Mouse (Mus musculus) v-Abl transformed pro-B cells (cell line): ENCODE measurements around the gene 0610010K14Rik.

ENCODE experiments used
- in situ Hi-C, 2 experiments: fragments of 400-800 bp; cut with MboI; formaldehyde crosslinking; loops; one replicate each; pipeline ENCODE4 v1.15.1; 2025; ENCODE audit not compliant: unreplicated experiment in 2 of 2

Gene 0610010K14Rik

DNA sequence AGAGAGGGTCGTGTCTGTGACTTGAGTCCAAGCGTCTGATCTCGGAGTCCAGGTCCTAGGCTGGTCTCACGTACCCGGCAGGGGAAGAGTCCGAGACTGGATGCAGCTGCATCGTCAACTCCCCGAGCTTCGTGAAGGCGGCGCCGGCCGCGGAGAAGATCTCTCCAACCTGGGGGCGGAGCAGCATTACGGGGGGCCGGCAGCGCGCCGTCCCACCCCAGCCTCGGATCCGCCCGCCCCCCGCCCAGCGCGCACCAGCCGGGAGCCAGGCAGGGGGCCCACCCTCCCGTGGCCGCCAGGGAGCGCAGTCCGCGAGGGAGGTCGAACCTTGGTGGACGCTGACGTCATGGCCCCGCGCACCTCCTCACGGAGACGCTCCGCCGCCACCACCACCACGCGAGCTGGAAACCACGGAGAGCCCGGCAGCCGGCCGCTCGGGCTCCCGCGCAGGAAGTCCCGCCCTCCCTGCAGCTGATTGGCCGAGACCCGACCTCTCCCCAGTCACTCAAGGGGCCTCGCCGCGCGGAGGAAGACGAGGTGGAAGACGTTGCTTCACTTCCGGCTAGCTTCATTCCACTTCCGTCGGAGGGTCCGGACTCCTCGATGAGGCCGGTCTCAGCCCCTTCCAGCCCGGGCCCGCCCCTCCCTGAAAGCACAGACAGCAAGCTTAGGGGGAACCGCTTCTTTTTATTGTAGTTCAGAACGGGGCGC is at the start of gene 0610010K14Rik:
0610010K14Rik (minus strand) TSS at position 458 of the 711 bp plus-strand sequence.
- in situ Hi-C loops, result loop anchor here (25.0 kb wide), 3 partner anchors 275 to 525 kb away; partner anchors contain the start of genes Gltpd2 (in 2 of the 2), Tm4sf5 (in 2 of the 2), Vmo1 (in 2 of the 2) and 4930544D05Rik (in 1 of the 2)

DNA sequence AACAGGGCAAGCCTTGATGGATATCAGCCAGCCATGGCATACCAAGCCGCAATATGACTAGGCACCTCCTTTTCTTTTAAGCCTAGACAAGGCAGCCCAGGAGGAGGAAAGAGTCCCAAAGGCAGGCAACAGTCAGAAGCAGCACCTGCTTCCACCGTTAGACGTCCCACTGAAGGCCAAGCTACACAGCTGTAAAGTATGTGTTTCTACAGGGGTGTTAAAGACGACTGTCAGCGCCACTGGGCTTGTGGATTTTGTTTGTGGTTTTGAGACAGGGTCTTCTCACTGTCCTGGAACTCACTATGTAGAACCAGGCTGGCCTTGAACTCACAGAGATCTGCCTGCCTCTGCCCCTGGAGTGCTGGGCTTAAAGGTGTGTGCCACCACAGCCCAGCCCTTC is 48.0 kb upstream of the 0610010K14Rik start:
- in situ Hi-C loops, result no loop called here

GRCm38 (mm10) chr11:70284757-70285156 is 47.0 kb upstream of the 0610010K14Rik start:
- in situ Hi-C loops, result no loop called here

GRCm38 (mm10) chr11:70283666-70284065 is 46.0 kb upstream of the 0610010K14Rik start:
- in situ Hi-C loops, result no loop called here

- in situ Hi-C loops, result no loop called here
These were observed 42.7 kb upstream of the 0610010K14Rik start for GRCm38 (mm10) chr11:70280441-70280840.

- in situ Hi-C loops, result no loop called here
These were observed 41.2 kb upstream of the 0610010K14Rik start for GRCm38 (mm10) chr11:70278961-70279360.

DNA sequence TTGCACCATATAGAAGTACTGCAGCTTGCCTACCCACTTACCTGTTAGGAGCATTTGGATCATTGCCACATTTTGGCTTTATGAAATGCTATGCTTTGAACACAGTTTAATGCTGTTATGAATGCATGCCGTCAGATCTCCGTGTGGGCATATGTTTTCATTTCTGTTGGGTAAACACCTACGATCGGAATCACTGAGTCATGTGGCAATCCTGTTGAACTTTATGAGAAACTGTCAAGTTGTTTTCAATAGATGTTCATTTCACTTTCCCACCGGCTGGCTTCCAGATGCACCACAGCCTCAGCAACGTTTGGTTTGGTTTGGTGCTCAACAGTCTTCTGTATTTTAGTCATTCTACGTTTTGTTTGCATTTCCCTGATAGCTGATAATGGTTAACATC is 33.9 kb upstream of the 0610010K14Rik start:
- in situ Hi-C loops, result no loop called here

GRCm38 (mm10) chr11:70266405-70266804 is 28.7 kb upstream of the 0610010K14Rik start:
- in situ Hi-C loops, result no loop called here

GRCm38 (mm10) chr11:70265819-70266218 is 28.1 kb upstream of the 0610010K14Rik start:
- in situ Hi-C loops, result no loop called here

- in situ Hi-C loops, result no loop called here
These were observed 27.5 kb upstream of the 0610010K14Rik start for GRCm38 (mm10) chr11:70265252-70265651.

DNA sequence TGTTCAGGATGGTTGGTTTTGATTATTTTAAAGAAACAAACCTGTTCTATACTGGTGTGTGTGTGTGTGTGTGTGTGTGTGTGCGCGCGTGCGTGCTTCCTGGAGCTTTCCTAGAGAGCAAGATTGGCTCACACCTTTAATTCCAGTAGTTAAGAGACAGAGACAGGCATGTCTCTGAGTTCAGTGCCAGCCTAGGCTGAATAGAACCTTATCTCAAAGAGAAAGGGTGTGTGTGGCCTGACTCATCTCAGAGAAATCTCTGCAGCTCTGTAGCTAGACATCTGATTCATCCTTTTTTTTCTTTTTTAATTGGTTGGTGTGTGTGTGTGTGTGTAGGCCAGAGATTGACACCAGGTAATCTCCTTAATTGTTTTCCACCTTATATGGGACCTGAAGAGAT is 21.3 kb upstream of the 0610010K14Rik start:
- in situ Hi-C loops, result no loop called here

- in situ Hi-C loops, result no loop called here
These were observed 17.3 kb upstream of the 0610010K14Rik start, which contains the start of gene Alox12 for GRCm38 (mm10) chr11:70254931-70255531. TSS of gene Alox12 (minus strand) at chr11:70255353.

DNA sequence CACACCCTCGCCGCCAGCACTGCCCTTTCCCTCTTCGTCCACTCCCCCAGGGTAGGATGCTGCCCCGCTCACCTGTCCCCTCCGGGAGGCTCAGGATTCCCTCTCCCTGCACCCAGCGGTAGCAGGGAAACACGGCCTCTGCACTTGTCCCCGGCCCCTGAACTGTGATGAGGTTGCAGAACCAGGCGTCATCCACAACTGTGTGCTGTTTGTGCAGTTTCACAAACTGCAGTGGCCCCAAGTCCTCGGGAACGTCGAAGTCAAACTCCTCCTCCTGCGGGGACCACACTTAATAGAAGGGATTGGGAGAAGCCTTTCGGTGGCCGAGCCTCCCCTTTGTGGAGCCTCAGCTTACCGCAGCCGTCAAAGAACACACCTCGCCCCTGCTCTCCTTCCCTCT is 16.6 kb upstream of the 0610010K14Rik start:
- in situ Hi-C loops, result no loop called here

- in situ Hi-C loops, result no loop called here
These were observed 14.1 kb upstream of the 0610010K14Rik start for GRCm38 (mm10) chr11:70251853-70252252.

- in situ Hi-C loops, result no loop called here
These were observed 12.4 kb upstream of the 0610010K14Rik start for GRCm38 (mm10) chr11:70250150-70250549.

DNA sequence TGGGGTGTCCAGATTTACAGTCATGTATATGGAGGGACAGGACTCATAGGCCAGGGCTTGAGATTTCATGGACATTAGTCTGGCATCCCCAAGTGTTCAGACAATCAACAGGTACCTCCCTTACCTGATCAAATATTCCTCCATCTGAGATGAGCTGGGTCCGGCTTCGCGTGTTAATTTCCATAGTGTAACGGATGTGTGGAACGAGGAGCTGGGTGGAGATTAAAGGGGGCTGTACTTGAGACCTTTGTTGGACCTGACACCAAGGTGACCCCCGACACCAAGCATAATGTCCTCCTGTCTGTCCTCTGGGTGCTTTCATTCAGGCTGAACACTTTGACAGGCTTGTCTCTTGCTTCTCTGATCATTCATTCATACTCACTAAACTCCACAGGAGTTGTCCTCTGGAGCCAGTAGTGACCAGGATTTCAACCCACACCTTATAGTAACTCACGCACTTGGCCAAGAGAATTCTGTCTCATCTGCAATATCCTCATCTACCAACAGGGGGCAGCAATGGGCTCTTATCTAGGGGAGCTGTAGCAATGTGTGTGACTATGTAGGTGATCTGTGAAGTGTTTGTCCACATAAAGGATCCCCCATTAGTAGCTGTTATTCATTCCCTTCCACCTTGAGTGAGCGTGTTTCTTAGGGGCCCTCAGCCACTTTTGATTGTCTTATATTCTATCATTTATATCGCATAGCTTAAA is 9.6 kb upstream of the 0610010K14Rik start:
- in situ Hi-C loops, result loop anchor here (5.0 to 25.0 kb wide), 4 partner anchors 60 to 515 kb away; partner anchors contain the start of genes Gltpd2 (in 2 of the 2), Tm4sf5 (in 2 of the 2), Vmo1 (in 2 of the 2) and 4930544D05Rik (in 1 of the 2)

DNA sequence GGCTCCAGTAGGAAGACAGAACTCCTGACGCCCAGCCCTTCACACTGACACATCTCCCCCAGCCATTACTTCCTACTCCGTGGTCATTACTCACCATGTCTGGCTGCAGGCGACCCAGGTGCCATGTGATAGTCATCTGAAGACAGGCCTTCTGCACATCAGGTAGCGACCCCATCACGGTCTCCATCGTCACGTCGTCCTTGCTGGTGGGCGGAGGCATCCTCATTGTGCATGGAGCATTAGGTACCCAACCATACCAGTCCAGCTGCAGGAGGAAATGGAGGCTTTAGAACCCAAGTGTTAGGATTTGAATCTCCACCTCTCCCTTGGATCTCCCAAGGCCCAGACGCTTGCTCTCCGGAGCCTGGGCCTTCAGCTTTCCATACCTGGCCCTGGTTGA is 4.9 kb upstream of the 0610010K14Rik start:
- in situ Hi-C loops, result loop anchor here (25.0 kb wide), 3 partner anchors 270 to 520 kb away; partner anchors contain the start of genes Gltpd2 (in 2 of the 2), Tm4sf5 (in 2 of the 2), Vmo1 (in 2 of the 2) and 4930544D05Rik (in 1 of the 2)

DNA sequence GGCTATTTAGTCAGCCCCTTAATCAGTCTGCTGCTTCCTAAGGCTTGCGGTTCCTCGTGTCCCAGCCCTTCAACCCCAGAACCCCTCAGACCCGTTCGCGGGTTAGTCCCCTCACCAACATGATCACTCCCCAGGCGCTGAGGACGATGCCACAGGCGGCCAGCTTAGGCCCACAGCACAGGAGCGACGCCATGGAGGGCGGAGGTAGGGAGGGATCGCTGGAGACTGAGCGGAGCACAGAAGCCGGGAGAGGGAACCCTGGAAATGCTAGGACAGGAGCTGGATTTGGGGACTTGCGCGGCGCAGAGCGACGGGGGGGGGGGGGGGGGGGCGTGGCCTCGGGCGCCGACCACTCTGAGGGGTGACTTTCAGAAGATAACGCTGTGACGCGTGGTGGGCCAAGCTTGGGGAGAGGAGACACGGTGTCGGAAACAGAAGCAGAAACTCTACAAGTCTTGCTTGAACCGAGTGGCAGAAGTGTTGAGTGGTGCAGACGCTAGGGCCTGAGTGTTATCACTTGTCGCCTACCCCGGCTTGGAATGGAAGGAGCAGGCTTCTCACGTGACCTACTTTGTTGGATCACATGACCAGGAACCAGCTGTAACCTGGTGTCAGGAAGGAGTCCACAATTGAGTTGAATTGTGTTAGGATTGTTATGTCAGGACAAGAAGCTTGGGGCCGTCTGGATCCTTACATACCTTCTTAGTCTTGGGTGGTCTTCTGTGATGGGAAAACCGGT is 2.0 kb upstream of the 0610010K14Rik start, which contains the start of the genes Gm21988 and Rnasek:
Gm21988 (minus strand) TSS at position 290 of the 739 bp plus-strand sequence.
Rnasek (minus strand) TSS at position 302 of the 739 bp plus-strand sequence.
- in situ Hi-C loops, result loop anchor here (25.0 kb wide), 3 partner anchors 273 to 523 kb away; partner anchors contain the start of genes Gltpd2 (in 2 of the 2), Tm4sf5 (in 2 of the 2), Vmo1 (in 2 of the 2) and 4930544D05Rik (in 1 of the 2)

DNA sequence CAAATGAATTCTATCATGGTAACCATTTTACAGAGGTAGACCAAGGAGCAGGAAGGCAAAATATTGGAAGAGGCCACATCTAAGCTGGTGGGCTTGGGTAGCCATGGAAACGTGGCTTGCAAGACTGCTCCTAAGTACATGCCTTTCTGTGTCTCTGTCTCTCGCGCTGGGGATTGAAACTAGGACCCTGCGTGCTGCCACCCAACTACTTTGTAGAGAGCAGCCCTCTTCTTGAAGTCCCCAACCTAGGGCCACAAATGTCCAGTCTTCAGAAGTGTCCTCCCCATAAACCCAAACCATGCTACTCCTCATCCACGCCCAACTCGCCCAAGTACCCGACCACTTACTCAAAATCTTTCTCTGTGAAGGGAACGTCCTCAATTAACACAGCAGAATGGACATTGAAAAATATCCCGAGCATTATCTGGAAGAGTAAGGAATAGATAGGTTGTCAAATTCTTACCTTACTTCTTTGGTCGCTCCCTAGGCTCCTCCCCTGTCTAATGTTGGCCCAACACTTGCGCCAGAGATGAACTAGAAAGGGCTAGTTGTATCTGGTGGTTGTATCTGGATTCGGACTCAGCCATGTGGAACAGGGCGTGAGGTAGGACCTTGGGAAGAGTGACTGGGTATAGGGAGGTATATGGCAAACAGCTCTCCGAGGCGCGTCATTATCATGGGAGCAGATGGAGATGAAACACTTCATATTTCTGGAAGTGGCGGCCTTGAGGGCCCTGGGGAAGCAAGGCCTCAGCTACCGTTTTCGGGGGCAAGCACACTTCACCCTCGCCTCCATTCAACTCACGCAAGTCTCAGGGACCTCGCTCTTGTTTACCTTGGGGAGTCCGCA is 1.1 kb upstream of the 0610010K14Rik start:
- in situ Hi-C loops, result loop anchor here (25.0 kb wide), 3 partner anchors 273 to 523 kb away; partner anchors contain the start of genes Gltpd2 (in 2 of the 2), Tm4sf5 (in 2 of the 2), Vmo1 (in 2 of the 2) and 4930544D05Rik (in 1 of the 2)
